Mouse (Mus musculus) hindbrain, embryonic 11.5 days (tissue): ENCODE measurements at regions not wholly inside any gene's neighbourhood (a gene's known extent, or its start where the extent isn't known, plus 50 kb on each side); places are given as distances from the start of the nearest gene placed in this dataset.

ENCODE experiments used
- ATAC-seq: fragments of 200-750 bp; cut with Nextera tagmentation; 2 replicates; pipeline ENCODE4 v1.8.0; 2017; ENCODE audit warnings: mild to moderate bottlenecking, moderate TSS enrichment, moderate library complexity; ENCODE audit not compliant: low FRiP score
- DNase-seq: peaks from one replicate; pipeline ENCODE4 v3.0.0-alpha.2; 2015; ENCODE audit warnings: low spot score
- H3K27ac ChIP-seq: fragments of 300-500 bp; sonication (generic); 2 replicates; pipeline ENCODE4 v1.5.1; 2014; ENCODE audit warnings: mild to moderate bottlenecking, low read depth, low read length
- H3K27me3 ChIP-seq: fragments of 300-500 bp; sonication (generic); 2 replicates; pipeline ENCODE4 v1.6.1; 2014; ENCODE audit warnings: mild to moderate bottlenecking, low read length, moderate library complexity, mixed read lengths; ENCODE audit not compliant: control insufficient read depth, insufficient read depth
- H3K36me3 ChIP-seq: fragments of 300-500 bp; sonication (generic); 2 replicates; pipeline ENCODE4 v1.6.1; 2014; ENCODE audit warnings: mild to moderate bottlenecking, low read length, moderate library complexity, mixed read lengths; ENCODE audit not compliant: control insufficient read depth, insufficient read depth
- H3K4me1 ChIP-seq: fragments of 300-500 bp; sonication (generic); replicated peaks from 2 replicates; pipeline ENCODE4 v1.6.1; 2014; ENCODE audit warnings: low read length, mixed read lengths; ENCODE audit not compliant: control insufficient read depth, insufficient read depth
- H3K4me2 ChIP-seq: fragments of 300-500 bp; sonication (generic); replicated peaks from 2 replicates; pipeline ENCODE4 v1.6.1; 2014; ENCODE audit warnings: mild to moderate bottlenecking, low read depth, low read length
- H3K4me3 ChIP-seq: fragments of 300-500 bp; sonication (generic); 2 replicates; pipeline ENCODE4 v1.5.1; 2014; ENCODE audit warnings: low read depth, low read length
- H3K9ac ChIP-seq: fragments of 300-500 bp; sonication (generic); 2 replicates; pipeline ENCODE4 v1.6.1; 2014; ENCODE audit warnings: low read depth, low read length
- H3K9me3 ChIP-seq: fragments of 300-500 bp; sonication (generic); 2 replicates; pipeline ENCODE4 v1.6.1; 2016; ENCODE audit warnings: low read length; ENCODE audit not compliant: control insufficient read depth
- whole genome bisulfite sequencing: fragments of 180-500 bp; shearing (Covaris S2); extraction: QIAGEN DNeasy Blood & Tissue Kit; methylation state at CpG from one replicate; pipeline ENCODE4 v1.1.7; 2014; 5-methylcytosine and 5-hydroxymethylcytosine counted together

GRCm38 (mm10) chr13:37599679-37600078, 178.5 kb upstream of the Rreb1 start:
- no peaks in the 10 kb centered on the region for H3K36me3 ChIP-seq
- no peak overlapping the region for H3K4me3 ChIP-seq
- no peaks in the 10 kb centered on the region for H3K27me3 ChIP-seq
- DNase-seq, result no peak
- ATAC-seq, result no peak
- no peak overlapping the region for H3K27ac ChIP-seq
- WGBS, result 100% methylated on average over 1 of the region's 1 CpGs
- H3K4me1 ChIP-seq, result no peaks in the 10 kb centered on the region
- no peak overlapping the region for H3K9ac ChIP-seq
- no peaks in the 10 kb centered on the region for H3K9me3 ChIP-seq
- H3K4me2 ChIP-seq, result no peak overlapping the region

GRCm38 (mm10) chr13:37600172-37600571, 178.0 kb upstream of the Rreb1 start:
- H3K9me3 ChIP-seq, result no peaks in the 10 kb centered on the region
- H3K36me3 ChIP-seq, result no peaks in the 10 kb centered on the region
- H3K4me3 ChIP-seq, result no peak overlapping the region
- H3K4me1 ChIP-seq, result no peaks in the 10 kb centered on the region
- no peaks in the 10 kb centered on the region for H3K27me3 ChIP-seq
- H3K4me2 ChIP-seq, result no peak overlapping the region
- ATAC-seq (no peak), DNase-seq (no peak)
- no peak overlapping the region for H3K27ac ChIP-seq
- 91% methylated on average over 9 of the region's 9 CpGs for WGBS
- no peak overlapping the region for H3K9ac ChIP-seq

- Histone ChIP-seq H3K27me3 (no peaks in the 10 kb centered on the region), H3K4me2 (no peak overlapping the region), H3K9me3 (no peaks in the 10 kb centered on the region), H3K27ac (no peak overlapping the region), H3K4me1 (no peaks in the 10 kb centered on the region), H3K4me3 (no peak overlapping the region), H3K36me3 (no peaks in the 10 kb centered on the region), H3K9ac (no peak overlapping the region)
- no peak for ATAC-seq
- WGBS, result 80% methylated on average over 7 of the region's 7 CpGs
- DNase-seq, result no peak
These were observed 177.1 kb upstream of the Rreb1 start for GRCm38 (mm10) chr13:37601068-37601467.

- Histone ChIP-seq H3K27ac (no peak overlapping the region), H3K4me2 (no peak overlapping the region)
- WGBS, result 86% methylated on average over 4 of the region's 4 CpGs
These were observed 175.9 kb upstream of the Rreb1 start for GRCm38 (mm10) chr13:37602256-37602655.

GRCm38 (mm10) chr13:37603226-37603994, 174.8 kb upstream of the Rreb1 start:
- Histone ChIP-seq H3K4me3 (no peak overlapping the region), H3K4me2 (no peak overlapping the region), H3K27ac (no peak overlapping the region), H3K9ac (no peak overlapping the region), H3K9me3 (no peaks in the 10 kb centered on the region), H3K27me3 (no peaks in the 10 kb centered on the region), H3K4me1 (no peaks in the 10 kb centered on the region), H3K36me3 (no peaks in the 10 kb centered on the region)
- ATAC-seq, result no peak
- DNase-seq, result no peak
- WGBS, result 77% methylated on average over 8 of the region's 8 CpGs

More at GRCm38 (mm10) chr13:37602256-37602655, 175.9 kb upstream of the Rreb1 start:
- H3K27me3 ChIP-seq, result no peaks in the 10 kb centered on the region
- DNase-seq (no peak), ATAC-seq (no peak)
- H3K4me1 ChIP-seq, result no peaks in the 10 kb centered on the region
- no peak overlapping the region for H3K4me3 ChIP-seq
- no peaks in the 10 kb centered on the region for H3K9me3 ChIP-seq
- H3K9ac ChIP-seq, result no peak overlapping the region
- no peaks in the 10 kb centered on the region for H3K36me3 ChIP-seq

- H3K4me1 ChIP-seq, result no peaks in the 10 kb centered on the region
- DNase-seq (no peak), ATAC-seq (no peak)
- WGBS, result 93% methylated on average over 5 of the region's 5 CpGs
- no peak overlapping the region for H3K4me2 ChIP-seq
- no peak overlapping the region for H3K4me3 ChIP-seq
- H3K9me3 ChIP-seq, result no peaks in the 10 kb centered on the region
- H3K27me3 ChIP-seq, result no peaks in the 10 kb centered on the region
- no peaks in the 10 kb centered on the region for H3K36me3 ChIP-seq
- H3K9ac ChIP-seq, result no peak overlapping the region
- no peak overlapping the region for H3K27ac ChIP-seq
These were observed 171.9 kb upstream of the Rreb1 start for GRCm38 (mm10) chr13:37606250-37606649.

GRCm38 (mm10) chr13:37609085-37609484, 169.1 kb upstream of the Rreb1 start:
- Histone ChIP-seq H3K27me3 (no peaks in the 10 kb centered on the region), H3K4me1 (no peaks in the 10 kb centered on the region), H3K36me3 (no peaks in the 10 kb centered on the region), H3K9me3 (no peaks in the 10 kb centered on the region), H3K27ac (no peak overlapping the region), H3K4me2 (no peak overlapping the region), H3K4me3 (no peak overlapping the region), H3K9ac (no peak overlapping the region)
- DNase-seq, result no peak
- 91% methylated on average over 5 of the region's 5 CpGs for WGBS
- no peak for ATAC-seq

- Histone ChIP-seq H3K9me3 (no peaks in the 10 kb centered on the region), H3K4me1 (no peaks in the 10 kb centered on the region), H3K4me3 (no peak overlapping the region), H3K27ac (no peak overlapping the region), H3K36me3 (no peaks in the 10 kb centered on the region), H3K4me2 (no peak overlapping the region), H3K9ac (no peak overlapping the region), H3K27me3 (no peaks in the 10 kb centered on the region)
- 90% methylated on average over 3 of the region's 3 CpGs for WGBS
- DNase-seq (no peak), ATAC-seq (no peak)
These were observed 166.8 kb upstream of the Rreb1 start for GRCm38 (mm10) chr13:37611387-37611786.

GRCm38 (mm10) chr13:37617015-37617414, 161.2 kb upstream of the Rreb1 start:
- no peak for ATAC-seq
- DNase-seq, result no peak

More at GRCm38 (mm10) chr13:37617015-37617414, 161.2 kb upstream of the Rreb1 start:
- WGBS, result 83% methylated on average over 4 of the region's 4 CpGs
- Histone ChIP-seq H3K9me3 (no peaks in the 10 kb centered on the region), H3K4me3 (no peak overlapping the region), H3K27me3 (no peaks in the 10 kb centered on the region), H3K36me3 (no peaks in the 10 kb centered on the region), H3K4me1 (no peaks in the 10 kb centered on the region), H3K9ac (no peak overlapping the region), H3K27ac (no peak overlapping the region), H3K4me2 (no peak overlapping the region)
